Mouse (Mus musculus): ENCODE measurements around the gene Spaar.

The Spaar gene

DNA sequence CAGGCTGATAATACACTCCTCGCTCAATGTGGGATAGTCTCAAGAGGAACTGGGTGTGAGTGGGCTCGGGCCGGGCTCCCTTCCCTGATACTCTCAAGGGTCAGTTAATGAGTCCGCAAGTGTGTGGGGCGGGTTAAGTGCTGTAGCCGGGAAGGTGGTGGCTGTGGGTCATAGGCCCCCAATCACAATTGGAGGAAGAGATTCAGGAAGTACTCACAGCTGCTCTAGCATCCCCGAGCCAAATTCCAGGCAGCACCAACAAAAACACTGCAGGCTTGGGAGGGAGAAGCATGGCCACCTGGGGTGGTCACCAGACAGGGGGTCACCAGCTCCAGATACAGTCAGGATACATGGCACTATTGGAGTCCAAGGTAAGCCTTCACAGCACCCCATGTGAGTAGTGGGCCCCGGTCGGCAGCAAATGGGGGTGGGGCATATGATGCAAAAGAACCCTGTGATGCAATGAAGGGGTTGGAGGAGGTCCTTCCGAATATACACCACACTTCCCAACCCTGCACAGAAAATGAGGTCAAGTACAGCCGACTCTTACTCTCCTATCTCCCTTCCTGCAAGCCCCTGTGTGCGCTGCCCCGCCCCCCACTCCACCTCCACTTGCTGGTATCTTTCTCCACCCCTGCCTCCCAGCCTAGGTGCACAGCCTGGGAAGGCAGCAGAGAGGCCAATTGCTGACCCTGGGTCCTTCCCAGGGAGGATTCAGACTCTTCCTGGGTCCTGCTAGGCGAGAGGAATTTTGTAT, at the start of gene Spaar:
Gene Spaar (plus strand): TSS at position 241 of the 757 bp plus-strand sequence.
- no peak for DNase-seq (ENCODE audit: extremely low spot score)

DNA sequence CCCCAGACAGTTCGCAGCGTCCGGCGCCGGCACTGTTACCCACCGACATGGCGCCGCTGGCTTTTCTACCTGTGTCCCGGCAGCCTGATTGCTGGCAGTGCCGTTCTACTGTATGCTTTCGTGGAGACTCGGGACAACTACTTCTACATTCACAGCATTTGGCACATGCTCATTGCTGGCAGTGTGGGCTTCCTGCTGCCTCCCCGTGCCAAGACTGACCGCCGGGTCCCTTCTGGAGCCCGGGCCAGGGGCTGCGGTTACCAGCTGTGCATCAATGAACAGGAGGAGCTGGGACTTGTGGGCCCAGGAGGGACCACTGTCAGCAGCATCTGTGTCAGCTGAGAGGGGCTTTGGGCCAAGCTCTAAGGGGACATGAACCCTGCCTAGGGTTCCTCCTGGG, 39.8 kb upstream of the Spaar start:
- no peak for DNase-seq (ENCODE audit: extremely low spot score)

DNA sequence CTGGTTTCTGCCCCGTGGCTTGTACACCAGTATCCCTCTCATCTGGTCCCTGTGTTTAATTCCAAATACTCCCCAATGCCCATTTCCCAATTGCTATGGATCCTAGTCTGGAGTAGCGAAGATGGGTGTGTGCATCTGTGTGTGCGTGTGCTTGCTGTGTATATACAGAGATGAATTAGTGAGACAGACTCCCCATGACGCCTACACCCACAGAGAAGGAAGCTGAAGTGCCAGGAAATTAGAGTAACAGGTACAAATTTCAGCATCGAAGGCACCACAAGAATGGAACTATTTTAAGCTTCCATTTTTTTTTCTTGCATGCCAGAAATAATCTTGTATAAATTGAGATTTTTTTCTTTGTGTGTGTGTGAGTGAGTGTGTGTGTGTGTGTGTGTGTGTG, 38.8 kb upstream of the Spaar start:
- no peak for DNase-seq (ENCODE audit: extremely low spot score)

DNA sequence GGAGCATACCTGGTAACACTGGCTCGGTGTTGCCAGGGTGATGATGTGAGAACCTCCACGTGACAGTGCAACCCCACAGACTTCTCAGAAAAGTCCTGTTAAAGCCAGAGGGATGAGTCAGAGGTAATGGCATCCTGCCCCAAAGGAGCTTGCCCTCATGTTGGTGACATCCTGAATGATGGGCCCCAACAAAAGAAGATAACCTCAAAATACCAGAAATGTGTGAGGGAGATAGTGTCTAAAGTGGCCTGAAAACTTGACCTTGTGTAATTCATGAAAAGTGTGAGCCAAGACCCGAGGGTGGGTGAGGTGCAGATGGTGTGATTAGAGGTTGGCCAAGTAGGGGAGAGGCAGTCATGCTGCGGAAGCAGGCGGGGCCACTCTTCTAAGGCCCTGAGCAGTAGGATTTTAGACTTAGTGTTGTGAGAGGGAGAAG, 36.0 kb upstream of the Spaar start:
- no peak for DNase-seq (ENCODE audit: extremely low spot score)

DNA sequence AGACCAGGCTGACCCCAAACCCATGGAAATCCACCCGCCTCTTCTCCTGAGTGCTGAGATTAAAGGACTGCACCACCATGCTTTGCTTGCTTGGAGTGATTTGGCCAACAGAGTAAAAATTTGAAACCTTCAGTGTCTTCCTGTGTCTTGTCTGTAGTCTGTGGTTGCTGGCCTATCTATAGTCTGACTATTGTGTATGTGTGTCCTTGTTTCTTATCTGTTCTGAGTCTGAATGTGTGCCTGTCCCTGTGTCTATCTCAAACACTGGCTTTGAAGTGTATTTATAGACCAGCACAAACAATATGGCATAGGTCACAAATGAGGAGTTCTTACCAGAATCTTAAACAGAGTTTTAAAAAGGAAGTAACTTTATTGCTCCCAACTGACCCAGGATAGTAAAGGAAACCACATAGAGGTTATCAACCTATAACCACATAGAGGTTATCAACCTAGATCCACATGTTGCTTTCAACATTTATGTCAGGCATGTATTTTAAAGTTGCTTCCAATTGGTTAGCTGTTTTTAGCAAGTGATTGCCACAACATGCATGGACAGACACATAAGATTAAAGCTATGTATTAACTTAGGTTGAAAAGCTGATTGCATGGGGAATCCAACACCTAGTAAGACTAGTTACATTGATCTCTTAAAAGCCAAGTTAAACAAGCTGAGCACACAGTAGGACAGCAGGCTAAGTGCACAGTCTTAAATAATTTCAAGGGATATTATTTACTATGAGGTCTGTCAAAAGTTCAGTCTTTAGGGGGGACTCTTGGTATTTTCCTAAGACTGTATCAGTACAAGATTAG, 35.2 kb upstream of the Spaar start:
- no peak for DNase-seq (ENCODE audit: extremely low spot score)

DNA sequence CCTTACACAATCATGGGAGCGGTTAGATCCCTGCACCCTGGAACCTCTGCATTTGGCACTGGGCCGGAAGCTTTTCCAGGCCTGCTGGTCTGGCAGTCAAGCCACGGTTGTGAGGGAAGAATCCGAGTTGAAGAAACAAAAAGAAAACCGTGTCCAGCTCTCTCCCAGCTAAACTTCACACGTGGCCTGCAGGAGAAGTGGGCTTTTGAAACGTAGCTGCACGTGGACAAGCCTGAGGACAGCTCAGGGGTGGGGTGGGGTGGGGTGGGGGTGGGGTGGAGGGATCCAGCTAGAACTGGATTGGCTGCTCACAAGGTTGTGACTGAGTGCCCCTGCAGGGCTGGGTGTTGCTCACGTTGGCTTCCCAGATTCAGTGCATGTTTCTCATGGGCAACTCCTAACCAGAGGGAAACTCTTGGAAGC, 34.6 kb upstream of the Spaar start:
- DNase-seq (ENCODE audit: extremely low spot score), result no peak

DNA sequence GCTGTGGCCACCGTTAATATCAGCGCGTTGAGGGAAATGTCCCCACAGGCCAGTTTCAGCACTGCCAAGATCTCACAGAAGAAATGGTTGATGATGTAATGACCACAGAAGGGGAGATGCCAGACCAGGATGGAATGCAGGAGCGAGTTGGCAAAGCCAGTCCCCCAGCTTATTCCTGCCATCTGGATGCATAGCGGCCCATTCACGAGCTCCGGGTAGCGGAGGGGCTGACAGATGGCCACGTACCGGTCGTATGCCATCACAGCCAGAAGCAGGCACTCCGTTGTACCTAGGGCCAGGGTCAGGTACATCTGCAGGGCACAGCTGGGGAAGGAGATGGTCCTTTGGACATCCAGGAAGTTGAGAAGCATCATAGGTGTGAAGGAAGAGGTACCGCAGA, 33.3 kb upstream of the Spaar start:
- no peak for DNase-seq (ENCODE audit: extremely low spot score)

DNA sequence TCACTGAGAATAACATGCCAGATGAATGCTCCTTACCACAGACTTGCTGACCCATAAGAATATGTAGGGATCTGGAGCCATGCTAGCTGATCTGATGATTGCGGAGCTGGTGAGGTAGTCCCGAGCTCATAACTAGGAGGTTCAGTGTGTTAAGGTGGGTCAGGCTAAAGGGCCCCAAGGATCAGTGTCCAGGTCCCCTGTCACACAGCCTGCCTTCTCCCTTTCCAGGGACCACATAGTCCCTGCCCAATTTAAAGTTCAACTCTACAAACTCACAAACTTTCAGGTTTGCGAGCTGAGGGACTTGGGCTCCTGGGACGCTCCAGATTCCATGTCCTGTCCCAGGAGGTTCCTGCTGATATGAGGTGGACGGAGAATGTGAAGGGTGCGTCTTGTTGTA, 29.1 kb upstream of the Spaar start, which contains the start of gene Olfr70:
Gene Olfr70 (minus strand): TSS at position 101 of the 400 bp plus-strand sequence.
- DNase-seq (ENCODE audit: extremely low spot score), result no peak

DNA sequence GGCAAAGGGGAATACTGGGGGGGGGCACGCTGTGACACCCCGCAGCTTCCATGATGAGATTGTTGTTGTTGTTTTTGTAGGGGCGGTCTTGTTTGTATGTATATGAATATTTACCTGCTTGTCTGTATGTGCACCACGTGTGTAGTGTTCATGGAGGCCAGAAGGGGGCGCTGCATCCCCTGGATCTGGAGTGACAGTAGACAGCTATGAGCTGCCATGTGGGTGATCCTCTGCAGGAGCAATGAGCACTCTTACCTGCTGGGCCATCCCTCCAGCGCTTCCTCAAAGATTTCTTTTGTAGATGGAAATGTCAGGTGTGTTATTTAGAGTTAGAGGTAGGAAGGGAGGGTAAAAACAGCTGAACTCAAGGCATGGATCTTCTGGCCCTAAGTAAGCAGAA, 26.4 kb upstream of the Spaar start:
- DNase-seq (ENCODE audit: extremely low spot score), result no peak

DNA sequence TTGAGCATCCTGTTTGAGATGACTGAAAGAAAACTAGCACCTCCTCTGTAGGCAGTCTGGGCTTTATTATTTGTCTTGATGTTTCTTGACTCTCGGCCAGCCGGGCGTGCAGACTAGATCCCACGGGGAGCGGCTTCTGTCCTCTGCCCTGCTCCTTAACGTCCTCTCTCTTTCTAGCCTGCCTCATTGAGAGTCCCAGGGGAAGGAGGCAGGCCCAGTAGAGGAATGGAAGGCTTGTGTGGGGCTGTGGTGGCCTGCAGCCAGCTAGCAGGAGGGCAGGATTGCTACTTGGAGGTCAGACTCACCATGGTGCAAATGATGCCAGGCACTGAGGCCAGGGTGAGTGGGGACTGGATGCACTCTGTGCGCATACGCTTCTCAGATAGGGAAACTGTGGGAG, 26.0 kb upstream of the Spaar start:
- DNase-seq (ENCODE audit: extremely low spot score), result no peak

DNA sequence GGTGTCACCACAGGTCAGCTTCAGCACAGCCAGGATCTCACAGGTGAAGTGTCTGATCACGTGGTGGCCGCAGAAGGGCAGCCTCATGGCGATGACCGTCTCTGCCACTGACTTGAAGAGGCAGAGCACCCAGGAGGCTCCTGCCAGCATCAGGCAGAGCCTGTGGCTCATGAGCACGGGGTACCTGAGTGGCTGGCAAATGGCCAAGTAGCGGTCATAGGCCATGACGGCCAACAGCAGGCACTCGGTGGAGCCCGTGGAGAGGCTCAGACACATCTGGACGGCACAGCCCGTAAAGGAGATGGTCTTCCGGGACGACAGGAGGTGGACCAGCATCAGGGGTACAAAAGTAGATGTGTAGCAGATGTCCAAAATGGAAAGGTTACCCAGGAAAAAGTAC, 23.8 kb upstream of the Spaar start:
- no peak for DNase-seq (ENCODE audit: extremely low spot score)

DNA sequence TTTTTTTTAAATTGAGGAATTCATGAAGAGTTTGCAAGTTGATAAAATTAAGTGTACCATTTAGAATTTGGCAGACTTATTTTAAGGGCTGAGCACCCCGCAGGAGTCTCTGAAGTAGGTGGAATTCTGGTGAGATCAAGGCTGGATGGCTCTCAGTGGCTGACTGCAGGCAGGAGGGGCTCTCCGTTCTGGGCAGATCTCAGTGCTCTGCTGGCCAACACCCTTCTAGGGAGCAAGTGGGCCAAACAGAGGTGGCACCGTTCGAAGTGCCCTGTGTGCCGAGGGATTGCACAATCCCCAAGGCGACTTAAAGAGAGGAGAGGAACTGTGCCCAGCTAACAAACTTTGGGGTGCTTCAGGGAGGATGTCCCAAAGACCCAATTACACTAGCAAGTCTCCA, 20.0 kb upstream of the Spaar start, which contains the start of gene Olfr71:
Gene Olfr71 (minus strand): TSS at position 387 of the 400 bp plus-strand sequence.
- no peak for DNase-seq (ENCODE audit: extremely low spot score)

DNA sequence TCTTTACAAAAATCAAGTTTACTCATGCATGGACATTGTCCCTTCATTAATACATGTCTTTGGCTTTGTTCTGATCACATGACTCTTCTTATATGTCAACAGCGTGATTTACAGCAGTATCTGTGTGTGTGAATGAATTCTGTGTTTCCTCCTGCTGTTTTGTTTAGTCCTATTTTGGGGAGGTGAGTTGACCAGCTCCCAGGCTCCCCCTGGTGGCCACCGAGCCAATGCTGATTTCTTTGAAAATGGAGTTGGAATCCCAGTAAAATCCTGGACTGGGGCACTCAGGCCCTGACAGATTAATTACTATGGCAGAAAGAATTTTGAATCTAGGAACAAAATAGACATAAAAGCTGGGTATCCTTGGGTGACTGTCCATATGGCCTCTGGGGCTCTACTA, 18.0 kb upstream of the Spaar start:
- DNase-seq (ENCODE audit: extremely low spot score), result peak; percentile 74

DNA sequence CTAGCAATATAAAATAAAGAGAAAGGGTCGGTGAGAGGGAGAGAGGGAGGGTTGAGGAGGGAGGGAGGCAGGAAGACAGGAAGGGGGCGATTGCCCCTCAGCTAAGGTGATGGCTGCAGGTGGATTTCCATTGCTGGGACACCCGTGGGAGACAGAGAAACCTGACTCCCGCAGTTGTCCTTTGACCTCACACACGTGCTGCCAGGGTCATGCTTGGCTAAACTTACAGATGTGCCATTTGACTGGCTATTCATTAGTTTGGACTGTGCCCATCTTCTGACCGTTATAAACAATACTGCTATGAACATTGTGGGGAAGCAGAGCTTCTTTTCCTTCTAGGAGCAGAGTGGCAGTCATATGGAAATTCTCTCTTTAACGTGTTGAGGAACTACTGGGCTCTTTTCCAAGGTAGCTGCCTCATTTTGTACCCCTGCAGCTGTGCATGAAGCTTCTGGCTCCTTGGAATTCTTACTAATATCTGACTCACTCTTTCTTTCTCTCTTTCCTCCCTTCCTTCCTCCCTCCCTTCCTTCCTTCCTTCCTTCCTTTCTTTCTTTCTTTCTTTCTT, 16.1 kb upstream of the Spaar start:
- DNase-seq (ENCODE audit: extremely low spot score), result no peak

DNA sequence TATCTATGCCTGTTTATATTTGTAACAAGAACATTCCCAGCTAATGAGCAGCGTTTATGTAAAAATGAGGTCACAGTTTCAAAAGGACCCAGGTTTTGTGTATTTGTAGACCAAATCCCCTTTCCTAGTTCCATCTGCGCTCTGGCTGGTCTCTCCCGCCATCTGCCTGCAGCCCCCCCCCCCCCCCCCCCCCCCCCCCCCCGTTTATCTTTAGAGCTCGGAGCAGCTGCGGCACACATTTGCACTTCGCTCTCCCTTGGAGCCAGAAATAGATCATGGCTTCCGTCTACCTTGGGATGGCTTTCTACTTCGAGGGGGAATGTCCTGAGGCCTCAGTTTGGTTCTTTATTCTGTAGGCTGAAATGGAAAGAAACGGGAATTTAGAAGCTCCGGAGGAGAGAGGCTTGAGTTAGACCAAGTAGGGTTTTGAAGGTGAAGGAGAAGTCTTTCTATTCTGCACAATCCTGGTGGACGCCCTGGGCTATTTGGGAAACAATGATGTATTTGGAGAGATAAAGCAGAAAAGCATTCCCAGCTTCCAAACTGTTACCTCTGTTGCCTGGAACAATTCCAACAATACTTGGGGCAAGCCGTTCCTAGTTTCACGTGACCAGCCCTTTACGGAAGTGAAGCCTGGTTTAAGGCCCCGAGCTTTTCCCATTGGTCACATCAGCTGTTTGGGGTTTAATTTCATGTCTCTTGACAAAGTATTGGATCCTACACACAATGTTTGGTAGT, 9.2 kb upstream of the Spaar start:
- no peak for DNase-seq (ENCODE audit: extremely low spot score)

DNA sequence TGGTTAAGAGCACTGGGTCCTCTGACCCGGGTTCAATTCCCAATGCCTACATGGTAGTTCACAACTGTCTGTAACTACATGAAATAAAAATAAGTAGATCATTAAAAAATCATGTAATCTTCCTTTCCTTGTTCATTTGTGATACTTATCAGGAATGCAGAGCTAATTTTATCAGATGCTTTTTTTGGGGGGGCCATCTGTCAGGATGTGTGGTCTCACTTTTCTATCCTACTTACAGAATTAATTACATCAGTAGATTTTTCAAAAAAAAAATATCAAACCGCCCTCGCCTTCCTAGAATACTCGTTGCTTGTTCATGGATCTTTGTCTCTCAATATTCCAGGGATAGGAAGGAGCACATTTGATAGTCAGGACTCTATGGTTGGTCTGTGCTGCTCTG, 7.6 kb upstream of the Spaar start:
- DNase-seq (ENCODE audit: extremely low spot score), result no peak

DNA sequence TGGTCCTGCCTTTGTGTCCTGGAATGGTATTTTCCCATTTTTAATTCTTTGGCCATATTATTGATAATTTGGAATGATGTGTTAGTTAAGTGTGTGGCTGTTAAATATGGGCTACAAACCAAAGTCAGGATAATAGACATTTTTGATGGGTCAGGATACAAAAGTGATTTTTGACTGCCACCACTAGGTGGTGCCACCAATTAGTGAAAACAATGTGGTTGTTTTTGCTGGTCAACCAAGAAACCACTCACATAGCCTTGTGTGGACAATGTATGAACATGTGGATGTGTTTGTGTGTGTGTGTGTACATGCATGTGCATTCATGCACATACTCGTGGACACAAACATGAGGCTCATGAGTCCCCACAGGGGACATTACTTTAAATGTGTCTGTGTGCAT, 5.1 kb upstream of the Spaar start:
- DNase-seq (ENCODE audit: extremely low spot score), result no peak

DNA sequence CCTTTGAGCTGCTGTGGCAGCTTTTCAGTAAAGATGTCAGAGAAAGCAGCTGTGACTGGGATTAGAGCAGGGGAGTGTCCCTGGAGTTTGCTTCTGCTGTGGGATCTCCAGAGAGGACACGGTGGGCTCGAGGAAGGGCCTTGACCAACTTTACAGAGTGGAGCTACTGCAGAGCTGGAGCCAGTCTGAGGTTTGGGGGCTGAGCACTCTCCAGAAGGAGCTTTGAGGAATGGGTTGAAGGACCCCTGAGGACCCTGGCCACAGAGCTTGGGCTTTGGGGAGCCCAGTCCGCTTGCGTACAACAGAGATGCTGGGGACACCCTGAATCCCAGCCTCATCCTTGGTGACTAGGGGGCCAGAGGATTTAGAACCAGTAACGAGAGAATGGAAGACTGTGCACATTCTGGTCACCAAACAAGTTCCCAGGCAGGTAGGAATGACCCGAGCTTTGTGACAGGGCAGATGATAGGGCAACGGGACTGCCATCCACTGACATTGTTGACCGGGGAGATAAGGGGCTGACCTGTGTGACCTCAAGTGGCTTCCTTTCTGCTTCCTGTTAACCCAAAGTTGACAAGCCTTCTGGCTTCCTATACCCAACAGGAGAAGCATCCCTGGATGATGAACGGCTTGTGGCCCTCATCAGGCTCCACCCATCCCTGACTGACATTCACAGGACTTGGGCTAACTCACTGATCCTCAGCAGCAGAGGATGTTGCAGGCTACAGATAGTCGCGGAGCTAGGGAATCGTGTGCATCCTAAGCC, 3.4 kb upstream of the Spaar start:
- no peak for DNase-seq (ENCODE audit: extremely low spot score)

DNA sequence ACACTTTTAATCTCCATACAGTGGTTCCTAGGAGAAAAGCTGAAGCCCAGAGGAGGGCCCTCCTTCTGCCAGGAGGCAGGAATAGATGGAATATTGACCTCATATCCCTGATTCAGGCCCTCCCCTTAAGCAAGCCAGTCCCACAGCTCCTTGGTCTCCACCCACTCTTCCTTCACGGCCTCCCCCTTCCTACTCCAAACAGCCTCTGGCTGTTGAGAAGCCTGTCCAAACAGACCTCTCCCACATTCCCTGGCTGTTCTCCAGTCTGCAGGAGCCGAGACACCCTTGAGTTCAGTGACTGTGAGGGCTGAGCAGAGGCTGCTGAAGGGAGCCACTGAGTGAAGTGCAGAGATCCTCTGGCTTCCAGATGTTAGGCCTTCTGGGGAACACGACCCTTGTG, 2.8 kb upstream of the Spaar start, which contains the start of gene Hrct1:
Gene Hrct1 (plus strand): TSS at position 194 of the 400 bp plus-strand sequence.
- no peak for DNase-seq (ENCODE audit: extremely low spot score)

DNA sequence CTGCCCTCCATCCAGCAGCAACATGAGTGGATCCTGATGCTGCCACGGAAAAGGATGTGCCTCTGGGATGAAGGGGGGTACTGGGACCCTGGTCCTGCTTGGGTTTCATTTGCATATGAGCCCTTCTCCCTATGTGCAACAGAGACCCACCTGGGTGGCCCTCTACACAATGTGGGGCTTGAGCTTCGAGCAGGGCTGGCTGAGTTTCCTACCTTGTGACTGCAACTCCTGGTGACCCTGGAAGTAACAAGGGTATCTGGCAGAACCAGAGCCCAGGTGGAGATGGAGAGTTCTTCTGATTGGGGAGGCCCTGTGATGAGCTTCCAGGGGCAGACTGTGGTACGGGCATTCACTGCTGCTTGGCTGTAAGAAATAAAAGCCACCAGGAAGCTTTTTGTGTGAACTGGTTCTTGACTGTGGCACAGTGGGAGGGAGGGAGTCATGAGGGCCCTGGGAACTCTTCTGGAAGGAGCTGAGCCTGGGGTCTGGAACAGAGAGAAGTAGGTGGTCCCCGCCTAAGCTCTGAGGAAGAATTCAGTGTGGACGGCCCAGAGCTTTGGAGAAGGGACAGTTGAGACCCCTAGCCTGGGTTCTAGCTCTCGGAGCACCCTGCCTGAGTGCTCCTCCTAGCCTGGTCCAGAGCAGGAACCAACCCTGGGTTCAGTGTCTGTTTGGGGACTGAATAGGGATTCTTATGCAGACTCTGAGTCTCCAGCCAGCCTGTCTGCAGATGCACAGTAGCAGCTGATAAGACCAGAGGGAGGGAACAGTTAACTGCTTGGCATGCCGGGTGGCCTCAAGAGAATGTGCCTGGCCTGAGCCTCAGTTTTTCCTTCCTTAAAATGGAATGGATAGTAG, 1.9 kb upstream of the Spaar start:
- no peak for DNase-seq (ENCODE audit: extremely low spot score)

Measured in embryo, embryonic 9.5 days (tissue).